Mouse (Mus musculus): ENCODE data around the gene Cttnbp2. TPM values are rescaled to one million over a fixed set of nuclear protein-coding genes. Genes with fewer than 3 reads are reported as not detected.

The Cttnbp2 gene
- polyA plus RNA-seq, 1 experiment from 2014 or later: 9.8 TPM

- no peak for ATAC-seq (replicated peaks; ENCODE audit: insufficient number of reproducible peaks, low FRiP score, low TSS enrichment)
- Histone ChIP-seq H3K4me3 (ENCODE audit: low read depth, low read length) (no peak overlapping the region), H3K4me2 (no peak overlapping the region), H3K36me3 (ENCODE audit: control insufficient read depth, insufficient read depth, low read length) (no peaks in the 10 kb centered on the region), H3K4me1 (ENCODE audit: control insufficient read depth, insufficient read depth, low read length) (peaks cover 8% of the 10 kb centered on the region), H3K27ac (ENCODE audit: low read depth, low read length) (no peak overlapping the region), H3K27me3 (ENCODE audit: control insufficient read depth, insufficient read depth, low read length) (no peaks in the 10 kb centered on the region), H3K9ac (ENCODE audit: low read depth, low read length) (no peak overlapping the region), H3K9me3 (replicated peaks; ENCODE audit: control insufficient read depth, low read length) (no peaks in the 10 kb centered on the region)
- WGBS (ENCODE audit: insufficient replicate concordance): 81% methylated on average over 6 of the region's 6 CpGs
These were observed 2.8 kb downstream of the Cttnbp2 start for GRCm38 (mm10) chr6:18511886-18512285.

- no peak overlapping the region for H3K4me2 ChIP-seq
- WGBS (ENCODE audit: insufficient replicate concordance): 23% methylated on average over 2 of the region's 2 CpGs
These were observed 6.6 kb downstream of the Cttnbp2 start for GRCm38 (mm10) chr6:18508036-18508435.

GRCm38 (mm10) chr6:18499833-18500232 lies 14.8 kb downstream of the Cttnbp2 start:
- WGBS (ENCODE audit: insufficient replicate concordance): 38% methylated on average over 5 of the region's 5 CpGs
- Histone ChIP-seq H3K27me3 (ENCODE audit: control insufficient read depth, insufficient read depth, low read length) (no peaks in the 10 kb centered on the region), H3K9ac (ENCODE audit: low read depth, low read length) (no peak overlapping the region), H3K36me3 (ENCODE audit: control insufficient read depth, insufficient read depth, low read length) (no peaks in the 10 kb centered on the region), H3K9me3 (replicated peaks; ENCODE audit: control insufficient read depth, low read length) (no peaks in the 10 kb centered on the region), H3K4me3 (ENCODE audit: low read depth, low read length) (no peak overlapping the region), H3K4me1 (ENCODE audit: control insufficient read depth, insufficient read depth, low read length) (no peaks in the 10 kb centered on the region; the same call in 1 of the 2 replicates), H3K27ac (ENCODE audit: low read depth, low read length) (no peak overlapping the region), H3K4me2 (no peak overlapping the region)
- ATAC-seq (replicated peaks; ENCODE audit: insufficient number of reproducible peaks, low FRiP score, low TSS enrichment): no peak

More at GRCm38 (mm10) chr6:18508036-18508435, 6.6 kb downstream of the Cttnbp2 start:
- no peak overlapping the region for H3K4me3 ChIP-seq (ENCODE audit: low read depth, low read length)
- H3K27ac ChIP-seq (ENCODE audit: low read depth, low read length): peak overlapping the region; percentile 29; the same call in 1 of the 2 replicates
- H3K36me3 ChIP-seq (ENCODE audit: control insufficient read depth, insufficient read depth, low read length): no peaks in the 10 kb centered on the region
- H3K27me3 ChIP-seq (ENCODE audit: control insufficient read depth, insufficient read depth, low read length): no peaks in the 10 kb centered on the region
- H3K9me3 ChIP-seq (replicated peaks; ENCODE audit: control insufficient read depth, low read length): no peaks in the 10 kb centered on the region
- ATAC-seq (replicated peaks; ENCODE audit: insufficient number of reproducible peaks, low FRiP score, low TSS enrichment): no peak
- H3K9ac ChIP-seq (ENCODE audit: low read depth, low read length): no peak overlapping the region
- peaks cover 7% of the 10 kb centered on the region; the same call in 1 of the 2 replicates for H3K4me1 ChIP-seq (ENCODE audit: control insufficient read depth, insufficient read depth, low read length)

- Histone ChIP-seq H3K4me2 (no peak overlapping the region), H3K4me3 (ENCODE audit: low read depth, low read length) (no peak overlapping the region), H3K9ac (ENCODE audit: low read depth, low read length) (no peak overlapping the region), H3K9me3 (replicated peaks; ENCODE audit: control insufficient read depth, low read length) (no peaks in the 10 kb centered on the region), H3K36me3 (ENCODE audit: control insufficient read depth, insufficient read depth, low read length) (no peaks in the 10 kb centered on the region), H3K27ac (ENCODE audit: low read depth, low read length) (no peak overlapping the region), H3K4me1 (ENCODE audit: control insufficient read depth, insufficient read depth, low read length) (no peaks in the 10 kb centered on the region), H3K27me3 (ENCODE audit: control insufficient read depth, insufficient read depth, low read length) (no peaks in the 10 kb centered on the region)
- ATAC-seq (replicated peaks; ENCODE audit: insufficient number of reproducible peaks, low FRiP score, low TSS enrichment): no peak
- 69% methylated on average over 1 of the region's 1 CpGs for WGBS (ENCODE audit: insufficient replicate concordance)
These were observed 21.7 kb downstream of the Cttnbp2 start for GRCm38 (mm10) chr6:18492977-18493376.

- Histone ChIP-seq H3K9ac (ENCODE audit: low read depth, low read length) (no peak overlapping the region), H3K4me3 (ENCODE audit: low read depth, low read length) (no peak overlapping the region), H3K27ac (ENCODE audit: low read depth, low read length) (no peak overlapping the region), H3K9me3 (replicated peaks; ENCODE audit: control insufficient read depth, low read length) (no peaks in the 10 kb centered on the region), H3K4me2 (no peak overlapping the region), H3K4me1 (ENCODE audit: control insufficient read depth, insufficient read depth, low read length) (no peaks in the 10 kb centered on the region), H3K36me3 (ENCODE audit: control insufficient read depth, insufficient read depth, low read length) (no peaks in the 10 kb centered on the region), H3K27me3 (ENCODE audit: control insufficient read depth, insufficient read depth, low read length) (no peaks in the 10 kb centered on the region)
- ATAC-seq (replicated peaks; ENCODE audit: insufficient number of reproducible peaks, low FRiP score, low TSS enrichment): no peak
- 66% methylated on average over 6 of the region's 6 CpGs for WGBS (ENCODE audit: insufficient replicate concordance)
These were observed 22.3 kb downstream of the Cttnbp2 start for GRCm38 (mm10) chr6:18492248-18492901.

GRCm38 (mm10) chr6:18485087-18485486 lies 29.6 kb downstream of the Cttnbp2 start:
- Histone ChIP-seq H3K27ac (ENCODE audit: low read depth, low read length) (no peak overlapping the region), H3K9ac (ENCODE audit: low read depth, low read length) (no peak overlapping the region), H3K4me3 (ENCODE audit: low read depth, low read length) (no peak overlapping the region), H3K9me3 (replicated peaks; ENCODE audit: control insufficient read depth, low read length) (no peaks in the 10 kb centered on the region), H3K27me3 (ENCODE audit: control insufficient read depth, insufficient read depth, low read length) (no peaks in the 10 kb centered on the region), H3K36me3 (ENCODE audit: control insufficient read depth, insufficient read depth, low read length) (no peaks in the 10 kb centered on the region), H3K4me2 (no peak overlapping the region), H3K4me1 (ENCODE audit: control insufficient read depth, insufficient read depth, low read length) (no peaks in the 10 kb centered on the region)
- no peak for ATAC-seq (replicated peaks; ENCODE audit: insufficient number of reproducible peaks, low FRiP score, low TSS enrichment)

- no peak for ATAC-seq (replicated peaks; ENCODE audit: insufficient number of reproducible peaks, low FRiP score, low TSS enrichment)
- no peak overlapping the region for H3K27ac ChIP-seq (ENCODE audit: low read depth, low read length)
- WGBS (ENCODE audit: insufficient replicate concordance): 83% methylated on average over 5 of the region's 5 CpGs
- no peaks in the 10 kb centered on the region for H3K27me3 ChIP-seq (ENCODE audit: control insufficient read depth, insufficient read depth, low read length)
- H3K4me1 ChIP-seq (ENCODE audit: control insufficient read depth, insufficient read depth, low read length): no peaks in the 10 kb centered on the region
- no peak overlapping the region for H3K9ac ChIP-seq (ENCODE audit: low read depth, low read length)
- no peaks in the 10 kb centered on the region for H3K36me3 ChIP-seq (ENCODE audit: control insufficient read depth, insufficient read depth, low read length)
- H3K9me3 ChIP-seq (replicated peaks; ENCODE audit: control insufficient read depth, low read length): no peaks in the 10 kb centered on the region
- H3K4me2 ChIP-seq: no peak overlapping the region
- no peak overlapping the region for H3K4me3 ChIP-seq (ENCODE audit: low read depth, low read length)
These were observed 30.6 kb downstream of the Cttnbp2 start for GRCm38 (mm10) chr6:18484061-18484460.

- Histone ChIP-seq H3K4me1 (ENCODE audit: control insufficient read depth, insufficient read depth, low read length) (no peaks in the 10 kb centered on the region), H3K9me3 (replicated peaks; ENCODE audit: control insufficient read depth, low read length) (no peaks in the 10 kb centered on the region), H3K4me3 (ENCODE audit: low read depth, low read length) (no peak overlapping the region), H3K4me2 (no peak overlapping the region), H3K9ac (ENCODE audit: low read depth, low read length) (no peak overlapping the region), H3K27ac (ENCODE audit: low read depth, low read length) (no peak overlapping the region), H3K27me3 (ENCODE audit: control insufficient read depth, insufficient read depth, low read length) (no peaks in the 10 kb centered on the region), H3K36me3 (ENCODE audit: control insufficient read depth, insufficient read depth, low read length) (no peaks in the 10 kb centered on the region)
- no peak for ATAC-seq (replicated peaks; ENCODE audit: insufficient number of reproducible peaks, low FRiP score, low TSS enrichment)
These were observed 32.1 kb downstream of the Cttnbp2 start for GRCm38 (mm10) chr6:18482546-18482945.

GRCm38 (mm10) chr6:18481781-18482180 lies 32.9 kb downstream of the Cttnbp2 start:
- no peak overlapping the region for H3K4me3 ChIP-seq (ENCODE audit: low read depth, low read length)
- WGBS (ENCODE audit: insufficient replicate concordance): 80% methylated on average over 3 of the region's 3 CpGs
- no peak overlapping the region for H3K4me2 ChIP-seq
- ATAC-seq (replicated peaks; ENCODE audit: insufficient number of reproducible peaks, low FRiP score, low TSS enrichment): no peak
- no peaks in the 10 kb centered on the region for H3K36me3 ChIP-seq (ENCODE audit: control insufficient read depth, insufficient read depth, low read length)
- no peak overlapping the region for H3K9ac ChIP-seq (ENCODE audit: low read depth, low read length)
- H3K4me1 ChIP-seq (ENCODE audit: control insufficient read depth, insufficient read depth, low read length): no peaks in the 10 kb centered on the region
- H3K9me3 ChIP-seq (replicated peaks; ENCODE audit: control insufficient read depth, low read length): no peaks in the 10 kb centered on the region
- no peaks in the 10 kb centered on the region for H3K27me3 ChIP-seq (ENCODE audit: control insufficient read depth, insufficient read depth, low read length)
- H3K27ac ChIP-seq (ENCODE audit: low read depth, low read length): no peak overlapping the region

All from heart, embryonic 11.5 days (tissue).